ENCODE assay signal across 10 mouse cellular contexts in the genomic region with DNA sequence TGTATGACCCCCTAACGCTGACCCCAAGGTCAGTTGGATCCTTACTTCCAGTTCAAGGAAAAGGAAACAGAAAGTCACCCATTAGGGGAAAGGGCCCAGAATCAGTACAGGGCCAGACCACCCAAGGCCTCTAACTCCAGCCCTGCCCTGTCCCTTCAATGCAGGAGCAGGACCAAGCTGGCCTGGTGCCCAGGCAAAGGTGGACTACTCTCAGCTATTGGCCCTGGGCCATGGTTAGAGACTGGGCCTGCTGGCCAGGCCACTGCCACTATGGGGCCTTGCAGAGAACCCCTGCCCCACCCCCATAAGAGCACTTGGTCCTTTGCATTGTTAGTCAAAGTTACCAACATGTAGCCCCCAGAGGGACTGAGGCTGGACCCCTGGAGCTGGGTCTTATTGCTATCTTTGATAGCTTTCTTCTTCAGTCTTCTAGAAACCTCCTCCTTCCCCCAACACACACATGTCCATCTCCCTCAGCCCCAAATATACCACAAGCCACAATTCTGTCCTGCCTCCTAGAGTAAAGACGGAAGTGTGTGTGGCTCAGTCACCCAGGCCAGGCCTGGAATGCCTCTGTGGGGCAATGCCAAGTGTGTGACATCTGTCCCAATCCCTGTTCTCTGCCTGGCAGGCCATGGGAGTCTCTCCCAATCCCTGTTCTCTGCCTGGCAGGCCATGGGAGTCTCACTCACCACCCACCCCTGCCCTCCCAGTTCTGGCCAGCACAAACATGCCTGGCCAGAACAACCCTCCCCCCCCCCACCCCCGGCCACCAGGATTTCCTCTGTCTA. TPM values are rescaled to one million over a fixed set of nuclear protein-coding genes. Genes with fewer than 3 reads are reported as not detected.
DNase-seq lines count a peak whose midpoint lies in the region; ATAC-seq and TF ChIP-seq lines count a peak whose summit lies in the region.
"Had no signal": no experiment of that assay in that cellular context is flagged by ENCODE, and none has a peak within 500 bp of the region (broad histone marks: within the 10 kb centered on the region; RNA-seq: fewer than 3 reads in every experiment).

No protein-coding gene starts in this region.

- 74% methylated on average over 3 of the region's 3 CpGs for WGBS in heart, embryonic 14.5 days
- WGBS in neural tube, embryonic 15.5 days, result 91% methylated on average over 3 of the region's 3 CpGs
- 93% methylated on average over 3 of the region's 3 CpGs for WGBS in thymus, adult 2 months

- TF ChIP-seq CTCF in thymus, adult 2 months (IDR thresholded peaks at IDR 0.05; ENCODE audit: borderline replicate concordance, control insufficient read depth, extremely low read depth, insufficient read depth, low read length, poor library complexity), result no peak

- peaks cover 91% of the 10 kb centered on the region for H3K36me3 ChIP-seq in megakaryocyte, embryonic 14.5 days (replicated peaks; ENCODE audit: low read length)
- H3K36me3 ChIP-seq in heart, embryonic 14.5 days (ENCODE audit: control insufficient read depth, insufficient read depth, low read length), result no peaks in the 10 kb centered on the region; the same call in 1 of the 2 replicates
- H3K36me3 ChIP-seq in neural tube, embryonic 15.5 days, result peaks cover 3% of the 10 kb centered on the region
- peaks cover 57% of the 10 kb centered on the region for H3K36me3 ChIP-seq in thymus, adult 2 months (ENCODE audit: control insufficient read depth, insufficient read depth, low read length)

- H3K4me3 ChIP-seq in megakaryocyte, embryonic 14.5 days (replicated peaks), result peak overlapping the region; percentile 15
- no peak overlapping the region for H3K4me3 ChIP-seq in brown adipose tissue, adult 24 weeks (ENCODE audit: insufficient read depth, low read depth, low read length)
- H3K4me3 ChIP-seq in heart, embryonic 14.5 days (ENCODE audit: control insufficient read depth in 1 of 2, insufficient read depth in 1 of 2, low read depth in 1 of 2, low read length in 2 of 2), result no peak overlapping the region
- no peak overlapping the region for H3K4me3 ChIP-seq in neural tube, embryonic 15.5 days (replicated peaks)
- no peak overlapping the region for H3K4me3 ChIP-seq in thymus, adult 2 months (ENCODE audit: control insufficient read depth, insufficient read depth, low read length)

- H3K4me2 ChIP-seq in heart, embryonic 14.5 days (ENCODE audit: low read length), result no peak overlapping the region
- no peak overlapping the region for H3K4me2 ChIP-seq in neural tube, embryonic 15.5 days

- ATAC-seq in megakaryocyte, adult 5-6 weeks (ENCODE audit: poor library complexity, severe bottlenecking), result no peak
- peak; percentile 52 for ATAC-seq in heart, embryonic 14.5 days (ENCODE audit: insufficient number of reproducible peaks, insufficient read depth, low FRiP score, low read depth)
- no peak for ATAC-seq in neural tube, embryonic 15.5 days (ENCODE audit: low FRiP score)

- H3K9me3 ChIP-seq in megakaryocyte, embryonic 14.5 days, result 0 out of 2 replicates have a peak, but pooled peaks cover 2% of the 10 kb centered on the region
- H3K9me3 ChIP-seq in heart, embryonic 14.5 days (ENCODE audit: control insufficient read depth, low read length), result no peaks in the 10 kb centered on the region
- H3K9me3 ChIP-seq in neural tube, embryonic 15.5 days (replicated peaks), result no peaks in the 10 kb centered on the region

- H3K4me1 ChIP-seq in megakaryocyte, embryonic 14.5 days, result peaks cover 53% of the 10 kb centered on the region
- H3K4me1 ChIP-seq in brown adipose tissue, adult 24 weeks (ENCODE audit: control insufficient read depth, insufficient read depth, insufficient read length, low read length), result peaks cover 6% of the 10 kb centered on the region
- peaks cover 0 to 9% of the 10 kb centered on the region in 2 experiments; a peak in 2 of 4 replicates for H3K4me1 ChIP-seq in heart, embryonic 14.5 days (ENCODE audit: control insufficient read depth in 2 of 2, insufficient read depth in 2 of 2, low read length in 2 of 2)
- peaks cover 16% of the 10 kb centered on the region; the same call in 1 of the 2 replicates for H3K4me1 ChIP-seq in neural tube, embryonic 15.5 days
- H3K4me1 ChIP-seq in thymus, adult 2 months (replicated peaks; ENCODE audit: control insufficient read depth, insufficient read depth, low read length), result no peaks in the 10 kb centered on the region

- peak; percentile 71 for DNase-seq in lung, postnatal 10 days
- DNase-seq in thymus, adult 2 months, result no peak
- no peak for DNase-seq in left cerebral cortex, adult 9 months (ENCODE audit: low spot score in 2 of 2)
- DNase-seq: right cerebral cortex, adult 18-20 months; thymus, postnatal 4 days had no signal

- no peaks in the 10 kb centered on the region for H3K27me3 ChIP-seq in megakaryocyte, embryonic 14.5 days (replicated peaks)
- no peaks in the 10 kb centered on the region for H3K27me3 ChIP-seq in heart, embryonic 14.5 days (ENCODE audit: control insufficient read depth, insufficient read depth, low read length)
- H3K27me3 ChIP-seq in neural tube, embryonic 15.5 days (replicated peaks), result no peaks in the 10 kb centered on the region
- no peaks in the 10 kb centered on the region for H3K27me3 ChIP-seq in thymus, adult 2 months (ENCODE audit: control insufficient read depth, insufficient read depth, low read length)

- TF ChIP-seq POLR2A in thymus, adult 2 months (IDR thresholded peaks at IDR 0.05; ENCODE audit: control insufficient read depth, extremely low read depth, insufficient read depth, low read length, poor library complexity), result no peak

- no peak overlapping the region for H3K9ac ChIP-seq in heart, embryonic 14.5 days (ENCODE audit: low read length)
- no peak overlapping the region for H3K9ac ChIP-seq in neural tube, embryonic 15.5 days (replicated peaks)

- H3K27ac ChIP-seq in brown adipose tissue, adult 24 weeks (replicated peaks; ENCODE audit: low read depth, low read length), result 0 out of 2 replicates have a peak overlapping the region, but pooled peaks have one; percentile 6
- H3K27ac ChIP-seq in heart, embryonic 14.5 days (replicated peaks in 1 of 2; ENCODE audit: control insufficient read depth in 1 of 2, insufficient read depth in 1 of 2, low read depth in 2 of 2, low read length in 2 of 2), result no peak overlapping the region
- H3K27ac ChIP-seq in neural tube, embryonic 15.5 days (replicated peaks), result no peak overlapping the region
- H3K27ac ChIP-seq in thymus, adult 2 months (ENCODE audit: control insufficient read depth, insufficient read depth, low read length), result no peak overlapping the region

RNA-seq across cellular contexts. Expression of a gene that starts 33.3 kb away (rescaled TPM):
- polyA plus RNA-seq in megakaryocyte, embryonic 14.5 days (2012; ENCODE audit: insufficient read depth, low replicate concordance), result 0.26 and 3.6 TPM in 2 replicates
- total RNA-seq in megakaryocyte, adult 5-6 weeks (2015), result 1.9 and 2.1 TPM in 2 replicates
- 1.4 and 2.4 TPM in 2 replicates for total RNA-seq in megakaryocyte, adult 5-6 weeks (2017)
- polyA plus RNA-seq in brown adipose tissue, adult 24 weeks (2012; ENCODE audit: insufficient read depth, insufficient read length, missing spikeins), result 1.9 and 2.6 TPM in 2 replicates
- 0.43 and 0.61 TPM in 2 replicates for polyA plus RNA-seq in heart, embryonic 14.5 days (2014; fragmentation: Nextera tagmentation; extraction: Ambion mirVana)
- polyA plus RNA-seq in neural tube, embryonic 15.5 days (2015; fragmentation: Nextera tagmentation; extraction: Ambion mirVana), result 0.69 and 1.6 TPM in 2 replicates
- polyA plus RNA-seq in thymus, adult 2 months (2012; rRNA removed), result 45.1 and 56.5 TPM in 2 replicates
